Mouse (Mus musculus): Measurements from ENCODE around the gene Tyro3.

The Tyro3 gene

GRCm38 (mm10) chr2:119797279-119797783 lies at the start of gene Tyro3:
TSS of gene Tyro3 (plus strand) at chr2:119797733.
- no peak for DNase-seq

GRCm38 (mm10) chr2:119749260-119749659 lies 48.3 kb upstream of the Tyro3 start:
- DNase-seq = no peak

- peak; percentile 49 for DNase-seq
These were observed 39.9 kb upstream of the Tyro3 start for GRCm38 (mm10) chr2:119757601-119758100.

- DNase-seq = peak; percentile 62
These were observed 39.3 kb upstream of the Tyro3 start for GRCm38 (mm10) chr2:119758101-119758843.

GRCm38 (mm10) chr2:119758844-119759835 lies 38.4 kb upstream of the Tyro3 start:
- DNase-seq = peak; percentile 71

GRCm38 (mm10) chr2:119760251-119760650 lies 37.3 kb upstream of the Tyro3 start, which contains the start of gene Ltk:
TSS of gene Ltk (minus strand) at chr2:119760431.
- no peak for DNase-seq

GRCm38 (mm10) chr2:119762276-119762675 lies 35.3 kb upstream of the Tyro3 start:
- DNase-seq = no peak

GRCm38 (mm10) chr2:119763924-119764323 lies 33.6 kb upstream of the Tyro3 start:
- DNase-seq = no peak

- peak; percentile 41 for DNase-seq
These were observed 30.3 kb upstream of the Tyro3 start for GRCm38 (mm10) chr2:119767246-119767645.

- peak; percentile 92 for DNase-seq
These were observed 10.2 kb upstream of the Tyro3 start, which contains the start of gene Rpap1 for GRCm38 (mm10) chr2:119787206-119787883. TSS of gene Rpap1 (minus strand) at chr2:119787537.

- no peak for DNase-seq
These were observed 7.5 kb upstream of the Tyro3 start for GRCm38 (mm10) chr2:119789996-119790395.

- peak; percentile 76 for DNase-seq
These were observed 854 bp downstream of the Tyro3 start for GRCm38 (mm10) chr2:119798246-119798927.

GRCm38 (mm10) chr2:119799181-119799960 lies 1.8 kb downstream of the Tyro3 start:
- DNase-seq = peak; percentile 76

- peak; percentile 62 for DNase-seq
These were observed 2.5 kb downstream of the Tyro3 start for GRCm38 (mm10) chr2:119799961-119800550.

GRCm38 (mm10) chr2:119800876-119801846 lies 3.6 kb downstream of the Tyro3 start:
- DNase-seq = no peak

- no peak for DNase-seq
These were observed 5.5 kb downstream of the Tyro3 start for GRCm38 (mm10) chr2:119802767-119803617.

- no peak for DNase-seq
These were observed 6.2 kb downstream of the Tyro3 start for GRCm38 (mm10) chr2:119803618-119804274.

GRCm38 (mm10) chr2:119804275-119804628 lies 6.7 kb downstream of the Tyro3 start:
- DNase-seq = no peak
